Mouse (Mus musculus): ENCODE measurements at regions not wholly inside any gene's neighbourhood (a gene's known extent, or its start where the extent isn't known, plus 50 kb on each side); places are given as distances from the start of the nearest gene placed in this dataset.

- TF ChIP-seq CTCF (IDR thresholded peaks at IDR 0.05; ENCODE audit: borderline replicate concordance, insufficient read depth, low read depth, low read length), result no peak
- no peak for TF ChIP-seq POLR2A (IDR thresholded peaks at IDR 0.05; ENCODE audit: borderline replicate concordance, insufficient read depth, low read length)
Observed at GRCm38 (mm10) chr12:52395111-52395510, 108.7 kb upstream of the Arhgap5 start.

Data from cerebellum, adult 2 months (tissue).